Mouse (Mus musculus) G1E-ER4 (cell line): ENCODE measurements around the gene Tpmt. TPM values are rescaled to one million over a fixed set of nuclear protein-coding genes. Genes with fewer than 3 reads are reported as not detected.

Experiments used
- GATA1 ChIP-seq: IDR thresholded peaks from one replicate; pipeline ENCODE4 v1.8.0; 2012; ENCODE audit warnings: low read length, inconsistent platforms
- polyA plus RNA-seq: library from polyadenylated mRNA; stranded (reverse); fragments of >175 nt; gene quantifications from 2 replicates; pipeline ENCODE4 v1.2.3, GENCODE M21; 2012

Gene Tpmt
- polyA plus RNA-seq, 1 experiment: 0.05 TPM

GRCm38 (mm10) chr13:47053971-47054370, 9.4 kb upstream of the Tpmt start:
- no peak for TF ChIP-seq GATA1

- TF ChIP-seq GATA1: no peak
Measured at GRCm38 (mm10) chr13:47050009-47050408, 5.5 kb upstream of the Tpmt start.

DNA sequence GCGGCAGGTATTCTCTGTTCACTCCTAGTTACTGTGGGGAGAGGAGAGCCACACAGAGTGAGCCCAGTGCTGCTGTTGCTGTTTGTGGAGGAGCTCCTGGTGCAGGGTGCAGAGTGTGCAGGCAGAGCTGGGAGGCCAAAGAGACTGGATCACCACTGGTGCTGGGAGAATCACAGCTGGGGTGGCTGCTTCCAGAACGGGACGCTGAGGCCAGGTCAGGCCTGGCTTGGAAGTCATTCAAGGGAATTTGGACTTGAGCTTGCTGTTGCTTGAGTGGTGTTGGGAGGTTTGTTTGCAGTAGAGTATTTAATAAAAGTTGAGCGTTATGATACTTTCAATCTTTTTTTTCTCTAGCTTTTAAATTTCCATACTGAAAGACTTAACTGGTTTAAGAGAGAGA, 3.5 kb upstream of the Tpmt start:
- no peak for TF ChIP-seq GATA1

GRCm38 (mm10) chr13:47043833-47044616, 512 bp downstream of the Tpmt start:
- no peak for TF ChIP-seq GATA1

DNA sequence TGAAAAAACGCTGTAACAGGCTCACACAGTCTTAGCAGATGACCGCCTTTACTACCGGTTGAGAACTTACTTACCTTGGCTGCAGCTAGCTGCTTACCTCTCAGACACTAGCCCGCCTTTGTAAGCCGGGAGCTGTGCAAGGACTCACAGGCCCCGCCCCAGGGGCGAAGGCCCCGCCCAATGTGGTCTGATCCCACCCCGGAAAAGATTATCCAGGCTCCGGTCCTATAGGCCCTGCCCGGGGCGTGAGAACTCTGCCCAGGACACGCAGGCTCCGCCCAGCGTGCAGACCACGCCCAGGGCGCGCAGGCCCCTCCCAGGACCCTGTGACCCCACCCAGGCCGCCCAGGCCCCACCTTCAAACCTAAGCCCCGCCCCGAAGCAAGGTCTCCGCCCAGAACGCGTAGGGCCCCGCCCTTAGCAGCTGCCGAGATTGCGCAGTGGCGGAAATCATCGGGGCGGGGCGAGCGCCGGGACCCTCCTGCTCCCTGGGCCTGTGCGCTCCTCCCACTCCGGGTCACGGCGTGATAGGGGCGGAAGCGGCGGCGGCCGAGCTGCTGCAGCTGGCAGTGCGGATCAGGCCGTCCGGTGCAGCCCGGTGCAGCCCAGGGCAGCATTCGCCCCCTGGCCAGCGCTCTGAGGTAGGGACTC, 1.4 kb downstream of the Tpmt start, which contains the start of gene Kdm1b:
Gene Kdm1b, plus strand, starts transcription at position 470 of the 651 bp plus-strand sequence.
- no peak for TF ChIP-seq GATA1

GRCm38 (mm10) chr13:47042024-47042633, 2.4 kb downstream of the Tpmt start:
- no peak for TF ChIP-seq GATA1

GRCm38 (mm10) chr13:47040061-47040460, 4.5 kb downstream of the Tpmt start:
- TF ChIP-seq GATA1: no peak

- TF ChIP-seq GATA1: no peak
Measured at GRCm38 (mm10) chr13:47037946-47038345, 6.6 kb downstream of the Tpmt start.

DNA sequence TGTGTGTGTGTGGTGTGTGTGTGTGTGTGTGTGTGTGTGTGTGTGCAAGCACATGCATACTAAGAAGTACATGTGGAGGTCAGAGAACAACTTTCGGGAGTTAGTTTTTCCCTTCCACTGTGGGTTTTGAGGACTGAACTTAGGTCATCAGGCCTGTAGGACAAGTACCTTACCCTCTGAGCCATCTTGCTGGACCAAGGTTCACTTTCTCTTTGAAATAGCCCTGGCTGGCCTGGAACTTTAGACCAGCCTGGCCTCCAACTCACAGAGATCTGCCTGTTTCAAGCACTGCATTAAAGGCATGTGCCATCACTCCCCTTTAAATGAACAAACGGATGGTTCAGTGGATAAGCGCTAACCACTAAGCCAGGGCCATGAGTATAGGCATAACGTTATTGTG, 10.9 kb downstream of the Tpmt start:
- no peak for TF ChIP-seq GATA1

GRCm38 (mm10) chr13:47030376-47031107, 14.0 kb downstream of the Tpmt start:
- no peak for TF ChIP-seq GATA1

GRCm38 (mm10) chr13:47020798-47021197, 23.7 kb downstream of the Tpmt start:
- no peak for TF ChIP-seq GATA1

DNA sequence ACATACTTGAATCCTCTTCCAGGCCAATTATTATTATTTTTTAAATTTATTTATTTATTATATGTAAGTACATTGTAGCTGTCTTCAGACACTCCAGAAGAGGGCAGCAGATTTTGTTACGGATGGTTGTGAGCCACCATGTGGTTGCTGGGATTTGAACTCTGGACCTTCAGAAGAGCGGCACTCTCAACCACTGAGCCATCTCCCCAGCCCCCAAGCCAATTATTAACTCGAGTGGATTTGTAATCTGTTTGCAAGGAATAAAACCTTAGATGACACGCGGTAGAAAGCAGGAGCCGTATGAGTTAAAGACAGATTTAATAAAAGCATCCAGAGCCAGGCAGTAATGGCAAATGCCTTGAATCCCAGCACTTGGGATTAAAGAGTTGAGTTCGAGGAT, 24.8 kb downstream of the Tpmt start:
- no peak for TF ChIP-seq GATA1

DNA sequence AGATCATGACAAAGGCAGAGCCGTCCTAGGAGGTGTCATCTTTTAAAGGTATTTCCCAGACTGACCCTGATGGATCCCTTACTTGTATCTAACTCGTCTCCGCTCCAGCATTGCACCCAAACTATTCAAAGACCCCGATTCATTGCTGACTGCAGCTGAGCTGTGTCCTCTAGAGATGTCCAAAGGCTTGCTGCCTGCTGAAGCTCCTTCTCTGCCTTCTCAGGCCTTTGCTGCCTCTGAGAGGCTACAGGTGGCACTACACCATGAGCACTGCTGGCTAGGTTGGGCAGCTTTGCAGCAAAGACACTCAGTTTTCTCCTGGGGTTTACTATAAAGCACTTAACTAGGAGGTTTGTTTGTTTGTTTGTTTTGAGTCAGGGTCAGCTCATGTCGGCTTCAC, 27.3 kb downstream of the Tpmt start:
- no peak for TF ChIP-seq GATA1

DNA sequence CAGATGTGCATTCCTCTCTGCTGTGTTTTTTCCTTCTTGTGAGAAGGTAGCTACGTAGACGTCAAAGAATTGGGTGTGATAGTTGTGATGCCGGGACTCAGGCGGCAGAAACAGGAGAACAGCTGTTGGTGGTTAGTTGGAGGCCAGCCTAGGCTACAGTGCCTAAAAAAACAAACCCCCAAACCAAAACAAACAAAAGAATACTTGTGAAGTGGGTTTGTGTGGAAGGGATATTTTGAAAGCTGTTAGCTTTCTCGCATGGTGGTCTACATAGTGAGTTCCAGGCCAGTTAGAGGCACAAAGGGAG, 29.4 kb downstream of the Tpmt start:
- TF ChIP-seq GATA1: no peak

DNA sequence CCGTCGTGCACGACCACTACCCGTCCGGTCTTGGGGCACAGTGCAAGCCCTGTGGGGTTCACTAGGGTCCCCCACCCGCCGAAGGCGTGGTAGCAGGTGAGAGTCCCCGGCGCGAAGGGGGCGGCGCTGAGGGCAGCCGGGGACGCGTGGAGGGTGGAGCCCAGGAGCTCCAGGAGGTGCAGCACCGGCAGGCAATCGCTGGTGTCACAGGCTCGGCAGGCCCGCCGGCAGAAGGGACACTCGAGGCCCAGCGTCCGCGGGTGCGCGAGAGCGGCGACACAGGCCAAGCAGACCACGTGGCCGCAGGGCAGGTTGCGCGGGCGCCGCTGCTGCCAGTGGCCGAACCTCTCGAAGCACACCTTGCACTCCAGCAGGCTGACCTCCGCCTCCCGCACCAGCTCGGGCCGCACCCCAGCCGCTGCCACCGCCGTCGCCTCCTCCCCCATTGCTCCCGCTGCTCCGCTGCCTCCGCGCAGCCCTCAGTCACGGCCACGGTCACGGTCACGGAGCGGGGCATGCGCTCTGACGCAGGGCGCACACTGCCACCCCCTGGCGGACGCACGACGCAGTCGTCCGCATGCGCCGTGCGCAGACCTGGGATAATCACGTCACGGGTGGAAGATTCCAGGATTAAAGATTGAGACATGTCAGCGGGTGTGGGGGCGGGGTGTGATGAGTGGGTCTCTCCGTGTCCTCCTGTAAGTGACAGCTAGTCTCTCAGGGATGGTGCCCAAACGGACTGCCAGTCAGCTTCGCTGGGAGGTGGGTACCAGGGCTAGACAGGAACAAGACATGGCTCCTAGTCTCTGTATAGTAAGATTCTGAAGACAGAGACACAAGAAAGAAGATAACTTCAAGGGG, 30.0 kb downstream of the Tpmt start, which contains the start of gene Nhlrc1:
Gene Nhlrc1, minus strand, starts transcription at position 517 of the 861 bp plus-strand sequence.
- TF ChIP-seq GATA1: no peak
